Mouse (Mus musculus): ENCODE results near the gene Zic1. TPM values are rescaled to one million over a fixed set of nuclear protein-coding genes. Genes with fewer than 3 reads are reported as not detected.

Zic1 gene
- polyA plus RNA-seq, 1 experiment = not detected

GRCm38 (mm10) chr9:91401471-91401870 is 35.9 kb upstream of the Zic1 start:
- WGBS = 2% methylated on average over 10 of the region's 10 CpGs
- Histone ChIP-seq H3K4me3 (ENCODE audit: low read depth, low read length) (no peak overlapping the region), H3K4me1 (ENCODE audit: control insufficient read depth, insufficient read depth, insufficient read length, low read length) (no peaks in the 10 kb centered on the region), H3K27me3 (ENCODE audit: control insufficient read depth, insufficient read depth, low read length) (peaks cover 31% of the 10 kb centered on the region), H3K27ac (ENCODE audit: insufficient read depth, low read depth, low read length) (no peak overlapping the region), H3K36me3 (ENCODE audit: control insufficient read depth, insufficient read depth, low read length) (no peaks in the 10 kb centered on the region)
- TF ChIP-seq POLR2A (IDR thresholded peaks at IDR 0.05; ENCODE audit: low read depth, low read length) (no peak), CTCF (IDR thresholded peaks at IDR 0.05; ENCODE audit: extremely low read depth, insufficient read length, insufficient replicate concordance, low read depth, low read length) (no peak)

- Histone ChIP-seq H3K4me3 (ENCODE audit: low read depth, low read length) (no peak overlapping the region), H3K4me1 (ENCODE audit: control insufficient read depth, insufficient read depth, insufficient read length, low read length) (no peaks in the 10 kb centered on the region), H3K27ac (ENCODE audit: insufficient read depth, low read depth, low read length) (no peak overlapping the region), H3K27me3 (ENCODE audit: control insufficient read depth, insufficient read depth, low read length) (peaks cover 24% of the 10 kb centered on the region; the same call in 1 of the 2 replicates), H3K36me3 (ENCODE audit: control insufficient read depth, insufficient read depth, low read length) (no peaks in the 10 kb centered on the region)
- TF ChIP-seq POLR2A (IDR thresholded peaks at IDR 0.05; ENCODE audit: low read depth, low read length) (no peak), CTCF (IDR thresholded peaks at IDR 0.05; ENCODE audit: extremely low read depth, insufficient read length, insufficient replicate concordance, low read depth, low read length) (no peak)
- WGBS = 14% methylated on average over 8 of the region's 8 CpGs
These were observed 35.0 kb upstream of the Zic1 start for GRCm38 (mm10) chr9:91400482-91401093.

GRCm38 (mm10) chr9:91399976-91400375 is 34.4 kb upstream of the Zic1 start:
- Histone ChIP-seq H3K36me3 (ENCODE audit: control insufficient read depth, insufficient read depth, low read length) (no peaks in the 10 kb centered on the region), H3K27me3 (ENCODE audit: control insufficient read depth, insufficient read depth, low read length) (peaks cover 25% of the 10 kb centered on the region), H3K4me1 (ENCODE audit: control insufficient read depth, insufficient read depth, insufficient read length, low read length) (no peaks in the 10 kb centered on the region), H3K4me3 (ENCODE audit: low read depth, low read length) (no peak overlapping the region), H3K27ac (ENCODE audit: insufficient read depth, low read depth, low read length) (no peak overlapping the region)
- WGBS = 31% methylated on average over 7 of the region's 7 CpGs
- TF ChIP-seq CTCF (IDR thresholded peaks at IDR 0.05; ENCODE audit: extremely low read depth, insufficient read length, insufficient replicate concordance, low read depth, low read length) = no peak
- TF ChIP-seq POLR2A (IDR thresholded peaks at IDR 0.05; ENCODE audit: low read depth, low read length) = no peak

- no peak overlapping the region for H3K27ac ChIP-seq (ENCODE audit: insufficient read depth, low read depth, low read length)
- no peaks in the 10 kb centered on the region for H3K4me1 ChIP-seq (ENCODE audit: control insufficient read depth, insufficient read depth, insufficient read length, low read length)
- TF ChIP-seq POLR2A (IDR thresholded peaks at IDR 0.05; ENCODE audit: low read depth, low read length) (no peak), CTCF (IDR thresholded peaks at IDR 0.05; ENCODE audit: extremely low read depth, insufficient read length, insufficient replicate concordance, low read depth, low read length) (no peak)
- no peak overlapping the region for H3K4me3 ChIP-seq (ENCODE audit: low read depth, low read length)
- H3K27me3 ChIP-seq (ENCODE audit: control insufficient read depth, insufficient read depth, low read length) = peaks cover 17% of the 10 kb centered on the region
- no peaks in the 10 kb centered on the region for H3K36me3 ChIP-seq (ENCODE audit: control insufficient read depth, insufficient read depth, low read length)
- WGBS = 13% methylated on average over 14 of the region's 14 CpGs
These were observed 29.6 kb upstream of the Zic1 start for GRCm38 (mm10) chr9:91395066-91395772.

GRCm38 (mm10) chr9:91394211-91394646 is 28.6 kb upstream of the Zic1 start:
- Histone ChIP-seq H3K4me1 (ENCODE audit: control insufficient read depth, insufficient read depth, insufficient read length, low read length) (no peaks in the 10 kb centered on the region), H3K36me3 (ENCODE audit: control insufficient read depth, insufficient read depth, low read length) (no peaks in the 10 kb centered on the region), H3K27me3 (ENCODE audit: control insufficient read depth, insufficient read depth, low read length) (peaks cover 17% of the 10 kb centered on the region), H3K4me3 (ENCODE audit: low read depth, low read length) (no peak overlapping the region), H3K27ac (ENCODE audit: insufficient read depth, low read depth, low read length) (no peak overlapping the region)
- TF ChIP-seq POLR2A (IDR thresholded peaks at IDR 0.05; ENCODE audit: low read depth, low read length) = no peak
- no peak for TF ChIP-seq CTCF (IDR thresholded peaks at IDR 0.05; ENCODE audit: extremely low read depth, insufficient read length, insufficient replicate concordance, low read depth, low read length)
- WGBS = 4% methylated on average over 14 of the region's 14 CpGs

GRCm38 (mm10) chr9:91393376-91394068 is 27.9 kb upstream of the Zic1 start:
- 9% methylated on average over 8 of the region's 8 CpGs for WGBS
- no peak for TF ChIP-seq POLR2A (IDR thresholded peaks at IDR 0.05; ENCODE audit: low read depth, low read length)
- no peak for TF ChIP-seq CTCF (IDR thresholded peaks at IDR 0.05; ENCODE audit: extremely low read depth, insufficient read length, insufficient replicate concordance, low read depth, low read length)
- H3K27me3 ChIP-seq (ENCODE audit: control insufficient read depth, insufficient read depth, low read length) = peaks cover 17% of the 10 kb centered on the region

GRCm38 (mm10) chr9:91388173-91388572 is 22.6 kb upstream of the Zic1 start:
- H3K4me3 ChIP-seq (ENCODE audit: low read depth, low read length) = no peak overlapping the region
- H3K36me3 ChIP-seq (ENCODE audit: control insufficient read depth, insufficient read depth, low read length) = no peaks in the 10 kb centered on the region
- TF ChIP-seq POLR2A (IDR thresholded peaks at IDR 0.05; ENCODE audit: low read depth, low read length) = no peak
- no peak for TF ChIP-seq CTCF (IDR thresholded peaks at IDR 0.05; ENCODE audit: extremely low read depth, insufficient read length, insufficient replicate concordance, low read depth, low read length)
- no peaks in the 10 kb centered on the region for H3K4me1 ChIP-seq (ENCODE audit: control insufficient read depth, insufficient read depth, insufficient read length, low read length)
- whole genome bisulfite sequencing = 4% methylated on average over 4 of the region's 4 CpGs
- H3K27ac ChIP-seq (ENCODE audit: insufficient read depth, low read depth, low read length) = no peak overlapping the region
- peaks cover 41% of the 10 kb centered on the region for H3K27me3 ChIP-seq (ENCODE audit: control insufficient read depth, insufficient read depth, low read length)

More at GRCm38 (mm10) chr9:91393376-91394068, 27.9 kb upstream of the Zic1 start:
- H3K36me3 ChIP-seq (ENCODE audit: control insufficient read depth, insufficient read depth, low read length) = no peaks in the 10 kb centered on the region
- H3K27ac ChIP-seq (ENCODE audit: insufficient read depth, low read depth, low read length) = no peak overlapping the region
- no peaks in the 10 kb centered on the region for H3K4me1 ChIP-seq (ENCODE audit: control insufficient read depth, insufficient read depth, insufficient read length, low read length)
- no peak overlapping the region for H3K4me3 ChIP-seq (ENCODE audit: low read depth, low read length)
